Mouse (Mus musculus): ENCODE results near the gene Olfr512.

The Olfr512 gene

DNA sequence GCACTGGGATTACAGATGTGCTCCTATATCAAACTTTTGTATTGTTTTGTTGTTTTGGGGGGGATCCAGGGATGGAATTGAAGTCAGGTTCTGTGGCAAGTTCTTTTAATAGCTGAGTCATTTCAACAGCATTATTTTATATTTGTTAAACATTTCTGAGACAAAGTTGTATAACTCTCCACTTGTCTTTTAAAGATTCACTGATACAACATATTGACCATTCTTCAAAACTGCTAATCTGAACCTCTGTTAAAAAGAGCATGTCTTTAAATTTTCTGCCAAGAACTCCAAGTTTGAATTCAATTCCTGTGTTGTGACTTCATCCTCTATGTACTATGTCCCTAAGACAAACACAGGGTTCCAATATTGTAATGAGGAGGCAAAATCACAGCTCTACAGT, at the start of gene Olfr512:
Gene Olfr512, plus strand, starts transcription at position 301 of the 400 bp plus-strand sequence.
- DNase-seq (ENCODE audit: low spot score in 2 of 2) = no peak

DNA sequence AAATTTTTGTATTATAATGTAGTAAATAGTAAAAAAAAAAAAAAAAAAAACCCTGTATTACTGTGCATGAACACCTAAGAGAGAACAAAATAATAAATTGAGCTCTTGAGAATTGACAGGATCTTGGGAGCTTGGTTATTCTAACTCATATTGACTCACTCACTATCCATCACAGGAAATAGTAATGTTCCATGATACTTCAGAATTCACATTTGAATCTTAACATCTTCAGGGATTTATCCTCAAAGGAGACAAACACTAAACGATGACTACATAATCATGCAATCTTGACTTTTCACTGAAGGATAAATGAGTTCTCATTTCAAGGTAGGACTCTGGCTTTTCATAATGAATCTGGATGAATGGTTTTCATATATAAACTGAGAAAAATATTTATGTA, 47.0 kb upstream of the Olfr512 start, which contains the start of gene Olfr510:
Gene Olfr510, plus strand, starts transcription at position 301 of the 400 bp plus-strand sequence.
- DNase-seq (ENCODE audit: low spot score in 2 of 2) = no peak

DNA sequence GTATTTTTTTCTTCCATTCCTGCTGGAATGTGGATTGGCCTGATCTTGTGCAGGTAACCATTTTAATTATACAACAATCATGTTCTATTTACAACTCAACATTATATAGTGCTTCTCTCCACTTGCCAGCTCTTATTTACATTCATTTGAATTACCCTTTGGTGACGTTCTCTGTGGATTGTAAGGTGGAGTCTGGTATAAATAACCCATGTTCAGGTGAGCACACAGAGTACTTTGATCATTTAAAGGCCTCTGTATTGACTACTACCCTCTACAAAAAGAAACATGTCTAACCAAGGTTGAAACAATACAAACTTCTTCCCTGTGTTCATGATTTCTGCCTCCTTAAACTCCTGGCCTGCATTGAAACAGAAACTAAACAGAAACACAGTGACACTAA, 42.1 kb upstream of the Olfr512 start:
- no peak for DNase-seq (ENCODE audit: low spot score in 2 of 2)

DNA sequence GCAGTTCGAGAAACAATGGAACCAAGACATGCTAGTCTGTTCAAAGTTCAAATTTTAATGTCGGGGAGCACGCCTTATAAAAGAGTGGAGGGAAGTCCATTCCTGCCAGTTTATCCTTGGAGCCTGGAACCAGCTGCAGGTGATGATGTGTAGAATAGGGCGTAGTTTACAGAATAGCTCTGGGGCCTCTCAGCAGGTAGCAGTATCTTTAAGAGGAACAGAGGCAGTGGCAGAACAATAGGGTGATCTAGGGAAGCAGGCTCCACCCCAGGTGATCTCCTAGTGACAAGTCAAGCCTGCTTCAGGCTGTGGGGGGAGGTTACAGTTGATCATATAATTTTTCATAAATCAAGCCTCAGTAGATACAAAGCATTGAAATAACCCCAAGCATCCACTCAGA, 34.2 kb upstream of the Olfr512 start:
- no peak for DNase-seq (ENCODE audit: low spot score in 2 of 2)

DNA sequence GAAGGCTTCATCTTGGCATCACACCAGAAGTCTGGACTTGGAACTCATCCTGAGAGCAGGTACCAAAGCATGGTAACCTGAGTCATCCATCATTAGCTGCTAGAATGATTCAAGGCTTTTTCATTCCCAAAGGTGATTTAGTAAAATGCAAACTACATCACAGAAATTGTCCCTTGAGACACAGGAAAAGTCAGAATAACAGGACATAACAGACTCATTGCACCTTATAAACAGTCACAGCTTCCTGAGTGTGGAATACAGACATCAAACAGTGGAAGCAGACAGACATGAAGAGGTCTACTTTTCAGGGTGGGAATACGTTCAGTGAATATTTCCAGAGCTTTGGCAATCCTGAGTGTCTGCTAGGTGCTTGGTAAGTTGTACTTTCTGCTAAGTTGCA, 37.6 kb downstream of the Olfr512 start, which contains the start of gene Olfr513:
Gene Olfr513, plus strand, starts transcription at position 301 of the 400 bp plus-strand sequence.
- no peak for DNase-seq (ENCODE audit: low spot score in 2 of 2)

DNA sequence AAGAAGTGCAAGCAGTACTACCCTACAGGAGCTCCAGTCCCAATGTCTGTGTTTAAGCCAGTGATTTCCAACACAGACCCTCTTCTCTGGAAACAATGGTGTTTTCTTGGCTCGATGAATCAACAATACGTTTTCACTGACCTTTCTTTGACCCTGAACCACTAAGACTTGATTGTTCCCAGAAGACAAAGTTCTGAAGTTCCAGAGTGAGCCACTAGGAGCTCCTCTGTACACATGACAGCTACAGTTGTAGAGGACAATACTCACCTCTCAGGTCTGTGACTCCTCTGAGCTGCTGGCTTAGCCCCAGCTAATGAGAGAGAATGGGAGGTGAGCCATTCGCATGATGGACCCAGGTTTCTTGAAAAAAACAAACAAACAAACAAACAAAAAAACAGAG, 47.3 kb downstream of the Olfr512 start:
- no peak for DNase-seq (ENCODE audit: low spot score in 2 of 2)
